Mouse (Mus musculus): Measurements from ENCODE around the gene Slc24a4. TPM values are rescaled to one million over a fixed set of nuclear protein-coding genes. Genes with fewer than 3 reads are reported as not detected.
A peak's percentile ranks its signal among the peaks of the same experiment; 100 is the strongest.

Gene Slc24a4
- total RNA-seq, 2 experiments from 2014 or later = 37.4 to 44.6 TPM

GRCm38 (mm10) chr12:102296967-102297366, 168.4 kb downstream of the Slc24a4 start:
- intact Hi-C loops (cut with DNase I) = no loop called here

GRCm38 (mm10) chr12:102299209-102299608, 170.7 kb downstream of the Slc24a4 start:
- no peak for DNase-seq (ENCODE audit: low spot score in 2 of 2)
- intact Hi-C loops (cut with DNase I) = no loop called here

More at GRCm38 (mm10) chr12:102296967-102297366, 168.4 kb downstream of the Slc24a4 start:
- no peak for DNase-seq (ENCODE audit: low spot score in 2 of 2)

GRCm38 (mm10) chr12:102301585-102301984, 173.1 kb downstream of the Slc24a4 start:
- DNase-seq (ENCODE audit: low spot score in 2 of 2) = no peak
- intact Hi-C loops (cut with DNase I) = no loop called here

GRCm38 (mm10) chr12:102302322-102302721, 173.8 kb downstream of the Slc24a4 start:
- intact Hi-C loops (cut with DNase I) = no loop called here
- no peak for DNase-seq (ENCODE audit: low spot score in 2 of 2)

- intact Hi-C loops (cut with DNase I) = no loop called here
- DNase-seq (ENCODE audit: low spot score in 2 of 2) = no peak
Measured at GRCm38 (mm10) chr12:102302831-102303351, 174.4 kb downstream of the Slc24a4 start.

- intact Hi-C loops (cut with DNase I) = loop anchor here (2.0 kb wide), 1 partner anchor 113 kb away; no protein-coding TSS in a partner anchor
- DNase-seq (ENCODE audit: low spot score in 2 of 2) = peak in 1 of 2 experiments; percentile 65
Measured at GRCm38 (mm10) chr12:102303867-102304266, 175.3 kb downstream of the Slc24a4 start.

GRCm38 (mm10) chr12:102305069-102305836, 176.7 kb downstream of the Slc24a4 start:
- intact Hi-C loops (cut with DNase I) = loop anchor here (2.0 kb wide), 1 partner anchor 114 kb away; no protein-coding TSS in a partner anchor

GRCm38 (mm10) chr12:102308001-102308456, 179.5 kb downstream of the Slc24a4 start:
- intact Hi-C loops (cut with DNase I) = no loop called here
- DNase-seq (ENCODE audit: low spot score in 2 of 2) = peak in 1 of 2 experiments; percentile 28

More at GRCm38 (mm10) chr12:102305069-102305836, 176.7 kb downstream of the Slc24a4 start:
- DNase-seq (ENCODE audit: low spot score in 2 of 2) = no peak

- intact Hi-C loops (cut with DNase I) = no loop called here
- peak; percentile 73 to 81 for DNase-seq (ENCODE audit: low spot score in 2 of 2)
Measured at GRCm38 (mm10) chr12:102308457-102309011, 180.0 kb downstream of the Slc24a4 start.

- intact Hi-C loops (cut with DNase I) = no loop called here
Measured at GRCm38 (mm10) chr12:102309099-102309799, 180.7 kb downstream of the Slc24a4 start.

GRCm38 (mm10) chr12:102309800-102310195, 181.3 kb downstream of the Slc24a4 start:
- DNase-seq (ENCODE audit: low spot score in 2 of 2) = no peak
- intact Hi-C loops (cut with DNase I) = no loop called here

More at GRCm38 (mm10) chr12:102309099-102309799, 180.7 kb downstream of the Slc24a4 start:
- no peak for DNase-seq (ENCODE audit: low spot score in 2 of 2)

- DNase-seq (ENCODE audit: low spot score in 2 of 2) = no peak
Measured at GRCm38 (mm10) chr12:102310261-102310660, 181.7 kb downstream of the Slc24a4 start.

GRCm38 (mm10) chr12:102311454-102311853, 182.9 kb downstream of the Slc24a4 start:
- DNase-seq (ENCODE audit: low spot score in 2 of 2) = no peak
- intact Hi-C loops (cut with DNase I) = no loop called here

More at GRCm38 (mm10) chr12:102310261-102310660, 181.7 kb downstream of the Slc24a4 start:
- intact Hi-C loops (cut with DNase I) = no loop called here

Other genes starting within 250 kb of the Slc24a4 start
- 10 to 100 TPM; 27.4 to 31.1 TPM for gene Trip11, start 215.5 kb upstream of the Slc24a4 start, total RNA-seq (2021)
- gene Atxn3, start 170.5 kb upstream of the Slc24a4 start, total RNA-seq (2021) = 10 to 100 TPM; 20.8 TPM
- gene Cpsf2, start 152.7 kb upstream of the Slc24a4 start, total RNA-seq (2021) = 10 to 100 TPM; 27.7 to 28.1 TPM
- 1 to 10 TPM; 2.7 to 3.1 TPM for gene Rin3, start 154.3 kb downstream of the Slc24a4 start, total RNA-seq (2021)